8 mouse cellular contexts compared by ENCODE assay signal in the genomic region with DNA sequence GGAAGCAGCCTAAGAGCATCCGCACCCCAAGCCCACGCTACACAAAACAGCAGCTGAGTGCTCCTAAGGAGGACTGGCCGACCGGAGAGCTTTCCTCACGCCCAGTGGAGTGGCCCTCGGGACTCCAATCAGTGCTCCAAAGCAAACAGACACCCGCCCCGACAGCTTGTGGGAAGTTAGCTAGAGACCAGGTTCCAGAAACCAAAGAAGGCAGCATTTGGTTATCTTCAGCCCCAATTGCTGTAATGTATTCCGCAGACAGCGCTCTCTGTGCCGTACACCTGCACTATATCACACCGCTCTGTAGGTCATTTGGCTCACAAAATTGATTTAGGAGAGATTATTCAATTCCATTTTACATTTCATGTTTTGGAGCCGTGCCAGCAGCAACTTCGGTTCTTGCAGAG. TPM values are rescaled to one million over a fixed set of nuclear protein-coding genes. Genes with fewer than 3 reads are reported as not detected.
A peak's percentile ranks its signal among the peaks of the same experiment; 100 is the strongest.
DNase-seq lines count a peak whose midpoint lies in the region; ATAC-seq and TF ChIP-seq lines count a peak whose summit lies in the region.

No protein-coding gene starts in this region.

- no peak for TF ChIP-seq EP300 in liver, embryonic 14.5 days (IDR thresholded peaks at IDR 0.05; ENCODE audit: low read depth)

- H3K27ac ChIP-seq in limb, embryonic 13.5 days, result no peak overlapping the region
- no peak overlapping the region for H3K27ac ChIP-seq in limb, embryonic 10.5 days
- H3K27ac ChIP-seq in liver, embryonic 14.5 days, result peak overlapping the region; percentile 31
- peak overlapping the region; percentile 64 for H3K27ac ChIP-seq in stomach, embryonic 15.5 days
- no peak overlapping the region for H3K27ac ChIP-seq in midbrain, embryonic 10.5 days (replicated peaks)

- H3K4me3 ChIP-seq in limb, embryonic 13.5 days, result no peak overlapping the region
- H3K4me3 ChIP-seq in limb, embryonic 10.5 days, result no peak overlapping the region
- peak overlapping the region; percentile 11 to 35 for H3K4me3 ChIP-seq in liver, embryonic 14.5 days (ENCODE audit: insufficient read depth in 1 of 2, low read depth in 2 of 2, low read length in 2 of 2)
- H3K4me3 ChIP-seq in stomach, embryonic 15.5 days (replicated peaks), result no peak overlapping the region
- no peak overlapping the region for H3K4me3 ChIP-seq in midbrain, embryonic 10.5 days

- H3K9ac ChIP-seq in limb, embryonic 13.5 days, result no peak overlapping the region
- peak overlapping the region; percentile 47 for H3K9ac ChIP-seq in liver, embryonic 14.5 days (replicated peaks)
- H3K9ac ChIP-seq in stomach, embryonic 15.5 days, result no peak overlapping the region

- peak overlapping the region; percentile 2; the same call in 1 of the 2 replicates for H3K4me2 ChIP-seq in limb, embryonic 13.5 days (replicated peaks)
- peak overlapping the region; percentile 67 for H3K4me2 ChIP-seq in liver, embryonic 14.5 days (ENCODE audit: low read depth)
- peak overlapping the region; percentile 32 for H3K4me2 ChIP-seq in stomach, embryonic 15.5 days

- intact Hi-C loops in heart, postnatal 10 days (cut with DNase I), result no loop called here

- no peak for DNase-seq in limb, embryonic 10.5 days (ENCODE audit: low spot score)
- DNase-seq in heart, postnatal 10 days, result peak; percentile 54 to 56
- peak in 2 of 3 experiments; percentile 11 to 13 for DNase-seq in liver, embryonic 14.5 days (ENCODE audit: low read depth in 3 of 3, low spot score in 3 of 3)
- DNase-seq in yolk sac, embryonic 10.5 days (ENCODE audit: low spot score), result no peak
- no peak for DNase-seq in midbrain, embryonic 10.5 days (ENCODE audit: low spot score)
- DNase-seq in cerebellum, postnatal 4 days (ENCODE audit: low spot score in 2 of 2), result no peak

- TF ChIP-seq CTCF in liver, embryonic 14.5 days (IDR thresholded peaks at IDR 0.05; ENCODE audit: low read depth), result no peak

- no peaks in the 10 kb centered on the region for H3K9me3 ChIP-seq in limb, embryonic 13.5 days
- H3K9me3 ChIP-seq in limb, embryonic 10.5 days (replicated peaks), result no peaks in the 10 kb centered on the region
- H3K9me3 ChIP-seq in liver, embryonic 14.5 days (ENCODE audit: control insufficient read depth, low read length), result no peaks in the 10 kb centered on the region
- H3K9me3 ChIP-seq in stomach, embryonic 15.5 days, result no peaks in the 10 kb centered on the region
- no peaks in the 10 kb centered on the region for H3K9me3 ChIP-seq in midbrain, embryonic 10.5 days (replicated peaks)

- H3K27me3 ChIP-seq in limb, embryonic 13.5 days, result no peaks in the 10 kb centered on the region
- no peaks in the 10 kb centered on the region for H3K27me3 ChIP-seq in limb, embryonic 10.5 days (ENCODE audit: low read depth, poor library complexity, severe bottlenecking)
- H3K27me3 ChIP-seq in liver, embryonic 14.5 days (ENCODE audit: control insufficient read depth, insufficient read depth, low read length), result no peaks in the 10 kb centered on the region
- H3K27me3 ChIP-seq in stomach, embryonic 15.5 days (replicated peaks), result no peaks in the 10 kb centered on the region
- H3K27me3 ChIP-seq in midbrain, embryonic 10.5 days (ENCODE audit: low read depth, poor library complexity, severe bottlenecking), result no peaks in the 10 kb centered on the region

- WGBS in limb, embryonic 13.5 days, result 60% methylated on average over 14 of the region's 14 CpGs
- WGBS in limb, embryonic 10.5 days, result 83% methylated on average over 14 of the region's 14 CpGs
- 22% methylated on average over 14 of the region's 14 CpGs for WGBS in liver, embryonic 14.5 days (ENCODE audit: insufficient replicate concordance)
- WGBS in stomach, embryonic 15.5 days, result 37% methylated on average over 14 of the region's 14 CpGs
- 89% methylated on average over 14 of the region's 14 CpGs for WGBS in midbrain, embryonic 10.5 days

- 0 out of 2 replicates have a peak, but pooled peaks have one; percentile 24 for ATAC-seq in limb, embryonic 13.5 days (ENCODE audit: low FRiP score, low read depth)
- peak; percentile 66; the same call in 1 of the 2 replicates for ATAC-seq in liver, embryonic 14.5 days (ENCODE audit: insufficient read depth)
- ATAC-seq in stomach, embryonic 15.5 days (ENCODE audit: insufficient read depth, low FRiP score, low read depth), result no peak

- no peaks in the 10 kb centered on the region for H3K36me3 ChIP-seq in limb, embryonic 13.5 days
- no peaks in the 10 kb centered on the region for H3K36me3 ChIP-seq in limb, embryonic 10.5 days
- H3K36me3 ChIP-seq in liver, embryonic 14.5 days (replicated peaks; ENCODE audit: control insufficient read depth, insufficient read depth, low read depth), result no peaks in the 10 kb centered on the region
- H3K36me3 ChIP-seq in stomach, embryonic 15.5 days, result no peaks in the 10 kb centered on the region
- H3K36me3 ChIP-seq in midbrain, embryonic 10.5 days, result no peaks in the 10 kb centered on the region

- H3K4me1 ChIP-seq in limb, embryonic 13.5 days, result peaks cover 27% of the 10 kb centered on the region
- peaks cover 23% of the 10 kb centered on the region for H3K4me1 ChIP-seq in limb, embryonic 10.5 days
- peaks cover 19 to 28% of the 10 kb centered on the region in 2 experiments for H3K4me1 ChIP-seq in liver, embryonic 14.5 days (replicated peaks; ENCODE audit: control insufficient read depth in 2 of 2, insufficient read depth in 2 of 2, low read length in 1 of 2)
- peaks cover 35% of the 10 kb centered on the region for H3K4me1 ChIP-seq in stomach, embryonic 15.5 days
- H3K4me1 ChIP-seq in midbrain, embryonic 10.5 days, result peaks cover 24% of the 10 kb centered on the region

RNA-seq across cellular contexts. Expression of a gene that starts 55.7 kb away (rescaled TPM):
- 31.2 and 31.6 TPM in 2 replicates for polyA plus RNA-seq in limb, embryonic 13.5 days (2015; fragmentation: Nextera tagmentation; extraction: Ambion mirVana)
- polyA plus RNA-seq in limb, embryonic 10.5 days (2016; fragmentation: Nextera tagmentation; extraction: Ambion mirVana), result 44.9 and 47.3 TPM in 2 replicates
- 1 to 10 TPM; 8.8 to 9.3 TPM for total RNA-seq in heart, postnatal 10 days (2021)
- polyA plus RNA-seq in liver, embryonic 14.5 days (2012; rRNA removed), result 1.8 and 2.0 TPM in 2 replicates
- polyA plus RNA-seq in liver, embryonic 14.5 days (2014; fragmentation: Nextera tagmentation; extraction: Ambion mirVana), result 2.6 and 2.9 TPM in 2 replicates
- polyA plus RNA-seq in stomach, embryonic 15.5 days (2015; fragmentation: Nextera tagmentation; extraction: Ambion mirVana), result 39.3 and 40.5 TPM in 2 replicates
- 83.1 and 85.4 TPM in 2 replicates for polyA plus RNA-seq in midbrain, embryonic 10.5 days (2016; fragmentation: Nextera tagmentation; extraction: Ambion mirVana)

Comparison
In these comparisons a context has a peak if more than half of its experiments do, and no peak if none do; other contexts are left out.
1. H3K27ac ChIP-seq: peak in liver, embryonic 14.5 days (single experiment) and stomach, embryonic 15.5 days (single experiment); none in limb, embryonic 13.5 days (single experiment), limb, embryonic 10.5 days (single experiment) and midbrain, embryonic 10.5 days (single experiment).
2. H3K4me2 ChIP-seq: peak in every context shown above with its lines; median percentile 67 in liver, embryonic 14.5 days; 32 in stomach, embryonic 15.5 days; 2 in limb, embryonic 13.5 days.
3. H3K4me3 ChIP-seq: peak in liver, embryonic 14.5 days (2 of 2); none in limb, embryonic 13.5 days (single experiment), limb, embryonic 10.5 days (single experiment), stomach, embryonic 15.5 days (single experiment) and midbrain, embryonic 10.5 days (single experiment).
4. DNase-seq: peak in heart, postnatal 10 days (2 of 2) and liver, embryonic 14.5 days (2 of 3); none in limb, embryonic 10.5 days (single experiment), yolk sac, embryonic 10.5 days (single experiment), midbrain, embryonic 10.5 days (single experiment) and cerebellum, postnatal 4 days (0 of 2).